Mouse (Mus musculus) limb, embryonic 15.5 days (tissue): ENCODE measurements around the gene Zcchc17. TPM values are rescaled to one million over a fixed set of nuclear protein-coding genes. Genes with fewer than 3 reads are reported as not detected.

Source experiments
- ATAC-seq: fragments of 200-750 bp; cut with Nextera tagmentation; 2 replicates; pipeline ENCODE4 v1.8.0; 2017; ENCODE audit warnings: low read depth, moderate TSS enrichment; ENCODE audit not compliant: insufficient number of reproducible peaks, low FRiP score, low TSS enrichment
- H3K27ac ChIP-seq: fragments of 300-500 bp; sonication (generic); 2 replicates; pipeline ENCODE4 v1.5.1; 2015; ENCODE audit warnings: moderate library complexity, mild to moderate bottlenecking, inconsistent platforms
- H3K27me3 ChIP-seq: fragments of 300-500 bp; sonication (generic); 2 replicates; pipeline ENCODE4 v1.6.1; 2015; ENCODE audit warnings: inconsistent platforms
- H3K36me3 ChIP-seq: fragments of 300-500 bp; sonication (generic); 2 replicates; pipeline ENCODE4 v1.6.1; 2015; ENCODE audit warnings: inconsistent platforms
- H3K4me1 ChIP-seq: fragments of 300-500 bp; sonication (generic); 2 replicates; pipeline ENCODE4 v1.6.1; 2015; ENCODE audit warnings: inconsistent platforms
- H3K4me2 ChIP-seq: fragments of 300-500 bp; sonication (generic); 2 replicates; pipeline ENCODE4 v1.6.1; 2015; ENCODE audit warnings: mild to moderate bottlenecking, inconsistent platforms
- H3K4me3 ChIP-seq: fragments of 300-500 bp; sonication (generic); 2 replicates; pipeline ENCODE4 v1.5.1; 2015; ENCODE audit warnings: mild to moderate bottlenecking, inconsistent platforms
- H3K9ac ChIP-seq: fragments of 300-500 bp; sonication (generic); 2 replicates; pipeline ENCODE4 v1.6.1; 2015; ENCODE audit warnings: inconsistent platforms
- H3K9me3 ChIP-seq: fragments of 300-500 bp; sonication (generic); 2 replicates; pipeline ENCODE4 v1.6.1; 2016; ENCODE audit warnings: inconsistent platforms
- WGBS: fragments of 180-500 bp; shearing (Covaris S2); methylation state at CpG from one replicate; pipeline ENCODE4 v1.1.7; 2015; 5-methylcytosine and 5-hydroxymethylcytosine counted together
- polyA plus RNA-seq: library from polyadenylated mRNA; unstranded; fragments of >200 nt; fragmentation: Nextera tagmentation; extraction: Ambion mirVana; gene quantifications from 2 replicates; pipeline ENCODE4 v1.2.1, GENCODE M21; 2015

Zcchc17 gene
- polyA plus RNA-seq, 1 experiment from 2014 or later, result 74.8 TPM

GRCm38 (mm10) chr4:130350690-130351422 lies 8.9 kb downstream of the Zcchc17 start:
- no peak for ATAC-seq
- Histone ChIP-seq H3K4me2 (no peak overlapping the region), H3K27me3 (no peaks in the 10 kb centered on the region), H3K9me3 (no peaks in the 10 kb centered on the region), H3K4me3 (no peak overlapping the region), H3K4me1 (no peaks in the 10 kb centered on the region), H3K36me3 (peaks cover 76% of the 10 kb centered on the region), H3K27ac (no peak overlapping the region), H3K9ac (no peak overlapping the region)
- 84% methylated on average over 16 of the region's 16 CpGs for WGBS

GRCm38 (mm10) chr4:130349666-130350065 lies 10.1 kb downstream of the Zcchc17 start:
- Histone ChIP-seq H3K27me3 (no peaks in the 10 kb centered on the region), H3K4me2 (no peak overlapping the region), H3K9me3 (no peaks in the 10 kb centered on the region), H3K27ac (no peak overlapping the region), H3K36me3 (peaks cover 80% of the 10 kb centered on the region), H3K4me1 (no peaks in the 10 kb centered on the region), H3K9ac (no peak overlapping the region), H3K4me3 (no peak overlapping the region)
- ATAC-seq, result no peak
- WGBS, result 93% methylated on average over 6 of the region's 6 CpGs

- H3K9me3 ChIP-seq, result no peaks in the 10 kb centered on the region
- no peak overlapping the region for H3K4me3 ChIP-seq
- 23% methylated on average over 4 of the region's 4 CpGs for WGBS
- no peak for ATAC-seq
- no peaks in the 10 kb centered on the region for H3K4me1 ChIP-seq
- no peak overlapping the region for H3K9ac ChIP-seq
- H3K4me2 ChIP-seq, result no peak overlapping the region
- H3K27ac ChIP-seq, result no peak overlapping the region
- no peaks in the 10 kb centered on the region for H3K27me3 ChIP-seq
- H3K36me3 ChIP-seq, result peaks cover 42% of the 10 kb centered on the region
These were observed 18.1 kb downstream of the Zcchc17 start for GRCm38 (mm10) chr4:130341691-130342090.

- Histone ChIP-seq H3K9ac (no peak overlapping the region), H3K4me2 (no peak overlapping the region), H3K9me3 (no peaks in the 10 kb centered on the region), H3K4me1 (no peaks in the 10 kb centered on the region), H3K27ac (no peak overlapping the region), H3K4me3 (no peak overlapping the region), H3K27me3 (no peaks in the 10 kb centered on the region), H3K36me3 (peaks cover 66% of the 10 kb centered on the region)
- ATAC-seq, result no peak
- WGBS, result 89% methylated on average over 5 of the region's 5 CpGs
These were observed 23.9 kb downstream of the Zcchc17 start for GRCm38 (mm10) chr4:130335867-130336266.

GRCm38 (mm10) chr4:130327366-130327765 lies 32.4 kb downstream of the Zcchc17 start:
- H3K4me3 ChIP-seq, result no peak overlapping the region
- peaks cover 75% of the 10 kb centered on the region for H3K36me3 ChIP-seq
- H3K9ac ChIP-seq, result no peak overlapping the region
- no peaks in the 10 kb centered on the region for H3K4me1 ChIP-seq
- no peaks in the 10 kb centered on the region for H3K9me3 ChIP-seq
- H3K27me3 ChIP-seq, result no peaks in the 10 kb centered on the region
- H3K27ac ChIP-seq, result no peak overlapping the region
- no peak for ATAC-seq
- H3K4me2 ChIP-seq, result no peak overlapping the region
- 84% methylated on average over 9 of the region's 9 CpGs for WGBS

- H3K27ac ChIP-seq, result no peak overlapping the region
- H3K27me3 ChIP-seq, result no peaks in the 10 kb centered on the region
- H3K9me3 ChIP-seq, result no peaks in the 10 kb centered on the region
- H3K9ac ChIP-seq, result no peak overlapping the region
- H3K36me3 ChIP-seq, result peaks cover 82% of the 10 kb centered on the region
- no peaks in the 10 kb centered on the region for H3K4me1 ChIP-seq
- no peak for ATAC-seq
- 92% methylated on average over 2 of the region's 2 CpGs for WGBS
- no peak overlapping the region for H3K4me3 ChIP-seq
- H3K4me2 ChIP-seq, result no peak overlapping the region
These were observed 34.3 kb downstream of the Zcchc17 start for GRCm38 (mm10) chr4:130325446-130325845.

- ATAC-seq, result no peak
- Histone ChIP-seq H3K4me2 (no peak overlapping the region), H3K9me3 (no peaks in the 10 kb centered on the region), H3K36me3 (peaks cover 88% of the 10 kb centered on the region), H3K4me1 (no peaks in the 10 kb centered on the region), H3K27ac (no peak overlapping the region), H3K4me3 (no peak overlapping the region), H3K9ac (no peak overlapping the region), H3K27me3 (no peaks in the 10 kb centered on the region)
- WGBS, result 68% methylated on average over 5 of the region's 5 CpGs
These were observed 36.1 kb downstream of the Zcchc17 start for GRCm38 (mm10) chr4:130323607-130324006.

- Histone ChIP-seq H3K36me3 (peaks cover 87% of the 10 kb centered on the region), H3K4me3 (no peak overlapping the region), H3K27ac (no peak overlapping the region), H3K4me1 (no peaks in the 10 kb centered on the region), H3K9me3 (no peaks in the 10 kb centered on the region), H3K4me2 (no peak overlapping the region), H3K27me3 (no peaks in the 10 kb centered on the region), H3K9ac (no peak overlapping the region)
- 70% methylated on average over 1 of the region's 1 CpGs for WGBS
- no peak for ATAC-seq
These were observed 36.6 kb downstream of the Zcchc17 start for GRCm38 (mm10) chr4:130323165-130323564.

GRCm38 (mm10) chr4:130322567-130322966 lies 37.2 kb downstream of the Zcchc17 start:
- H3K4me1 ChIP-seq, result no peaks in the 10 kb centered on the region
- 79% methylated on average over 7 of the region's 7 CpGs for WGBS
- H3K4me2 ChIP-seq, result no peak overlapping the region
- no peak for ATAC-seq
- H3K27me3 ChIP-seq, result no peaks in the 10 kb centered on the region
- no peak overlapping the region for H3K27ac ChIP-seq
- no peak overlapping the region for H3K4me3 ChIP-seq
- no peaks in the 10 kb centered on the region for H3K9me3 ChIP-seq
- H3K36me3 ChIP-seq, result peaks cover 86% of the 10 kb centered on the region
- H3K9ac ChIP-seq, result no peak overlapping the region

GRCm38 (mm10) chr4:130321640-130322039 lies 38.1 kb downstream of the Zcchc17 start:
- Histone ChIP-seq H3K9ac (no peak overlapping the region), H3K4me1 (no peaks in the 10 kb centered on the region), H3K27me3 (no peaks in the 10 kb centered on the region), H3K4me3 (no peak overlapping the region), H3K4me2 (no peak overlapping the region), H3K27ac (no peak overlapping the region), H3K36me3 (peaks cover 78% of the 10 kb centered on the region), H3K9me3 (no peaks in the 10 kb centered on the region)
- WGBS, result 89% methylated on average over 7 of the region's 7 CpGs
- ATAC-seq, result no peak

GRCm38 (mm10) chr4:130319564-130319963 lies 40.2 kb downstream of the Zcchc17 start:
- no peak overlapping the region for H3K9ac ChIP-seq
- peaks cover 76% of the 10 kb centered on the region for H3K36me3 ChIP-seq
- no peaks in the 10 kb centered on the region for H3K27me3 ChIP-seq
- 82% methylated on average over 7 of the region's 7 CpGs for WGBS
- ATAC-seq, result no peak
- no peak overlapping the region for H3K4me3 ChIP-seq
- H3K4me2 ChIP-seq, result no peak overlapping the region
- H3K4me1 ChIP-seq, result peaks cover 5% of the 10 kb centered on the region; the same call in 1 of the 2 replicates
- no peaks in the 10 kb centered on the region for H3K9me3 ChIP-seq
- H3K27ac ChIP-seq, result no peak overlapping the region

GRCm38 (mm10) chr4:130318122-130318521 lies 41.6 kb downstream of the Zcchc17 start:
- H3K27ac ChIP-seq, result no peak overlapping the region
- no peak overlapping the region for H3K9ac ChIP-seq
- H3K27me3 ChIP-seq, result no peaks in the 10 kb centered on the region
- no peak overlapping the region for H3K4me2 ChIP-seq
- peaks cover 5% of the 10 kb centered on the region; the same call in 1 of the 2 replicates for H3K4me1 ChIP-seq
- no peak overlapping the region for H3K4me3 ChIP-seq
- ATAC-seq, result no peak
- H3K9me3 ChIP-seq, result no peaks in the 10 kb centered on the region
- peaks cover 64% of the 10 kb centered on the region for H3K36me3 ChIP-seq
- WGBS, result 75% methylated on average over 3 of the region's 3 CpGs
